Mouse (Mus musculus) brown adipose tissue, adult 24 weeks (tissue): ENCODE data around the gene Abcb6. TPM values are rescaled to one million over a fixed set of nuclear protein-coding genes. Genes with fewer than 3 reads are reported as not detected.

Experiments
- H3K27ac ChIP-seq: fragments of 200-500 bp; replicated peaks from 2 replicates; pipeline ENCODE4 v1.5.1; 2012; ENCODE audit warnings: low read depth, mild to moderate bottlenecking, low read length
- H3K4me1 ChIP-seq: fragments of 200-500 bp; 2 replicates; pipeline ENCODE4 v1.6.1; 2012; ENCODE audit warnings: low read length, mixed read lengths; ENCODE audit not compliant: control insufficient read depth, insufficient read depth, insufficient read length
- H3K4me3 ChIP-seq: fragments of 200-500 bp; 2 replicates; pipeline ENCODE4 v1.5.1; 2012; ENCODE audit warnings: low read depth, mild to moderate bottlenecking, low read length, moderate library complexity; ENCODE audit not compliant: insufficient read depth
- polyA plus RNA-seq: library from polyadenylated mRNA; stranded (reverse); fragments of >200 nt; gene quantifications from 2 replicates; pipeline ENCODE4 v1.2.4, GENCODE M21; 2012; ENCODE audit not compliant: missing spikeins, insufficient read depth, insufficient read length

Gene Abcb6
- polyA plus RNA-seq, 1 experiment = 17.8 TPM

GRCm38 (mm10) chr1:75214442-75214841 lies 34.2 kb upstream of the Abcb6 start:
- Histone ChIP-seq H3K27ac (peak overlapping the region; percentile 26; the same call in 1 of the 2 replicates), H3K4me1 (peaks cover 15% of the 10 kb centered on the region), H3K4me3 (no peak overlapping the region)

GRCm38 (mm10) chr1:75213096-75213495 lies 32.9 kb upstream of the Abcb6 start:
- H3K27ac ChIP-seq = no peak overlapping the region
- H3K4me1 ChIP-seq = peaks cover 19% of the 10 kb centered on the region

GRCm38 (mm10) chr1:75212542-75212941 lies 32.4 kb upstream of the Abcb6 start:
- Histone ChIP-seq H3K4me3 (no peak overlapping the region), H3K4me1 (peaks cover 19% of the 10 kb centered on the region), H3K27ac (no peak overlapping the region)

More at GRCm38 (mm10) chr1:75213096-75213495, 32.9 kb upstream of the Abcb6 start:
- no peak overlapping the region for H3K4me3 ChIP-seq

GRCm38 (mm10) chr1:75211141-75211708 lies 31.0 kb upstream of the Abcb6 start:
- H3K4me3 ChIP-seq = peak overlapping the region; percentile 88
- peak overlapping the region; percentile 72 for H3K27ac ChIP-seq
- H3K4me1 ChIP-seq = peaks cover 19% of the 10 kb centered on the region

DNA sequence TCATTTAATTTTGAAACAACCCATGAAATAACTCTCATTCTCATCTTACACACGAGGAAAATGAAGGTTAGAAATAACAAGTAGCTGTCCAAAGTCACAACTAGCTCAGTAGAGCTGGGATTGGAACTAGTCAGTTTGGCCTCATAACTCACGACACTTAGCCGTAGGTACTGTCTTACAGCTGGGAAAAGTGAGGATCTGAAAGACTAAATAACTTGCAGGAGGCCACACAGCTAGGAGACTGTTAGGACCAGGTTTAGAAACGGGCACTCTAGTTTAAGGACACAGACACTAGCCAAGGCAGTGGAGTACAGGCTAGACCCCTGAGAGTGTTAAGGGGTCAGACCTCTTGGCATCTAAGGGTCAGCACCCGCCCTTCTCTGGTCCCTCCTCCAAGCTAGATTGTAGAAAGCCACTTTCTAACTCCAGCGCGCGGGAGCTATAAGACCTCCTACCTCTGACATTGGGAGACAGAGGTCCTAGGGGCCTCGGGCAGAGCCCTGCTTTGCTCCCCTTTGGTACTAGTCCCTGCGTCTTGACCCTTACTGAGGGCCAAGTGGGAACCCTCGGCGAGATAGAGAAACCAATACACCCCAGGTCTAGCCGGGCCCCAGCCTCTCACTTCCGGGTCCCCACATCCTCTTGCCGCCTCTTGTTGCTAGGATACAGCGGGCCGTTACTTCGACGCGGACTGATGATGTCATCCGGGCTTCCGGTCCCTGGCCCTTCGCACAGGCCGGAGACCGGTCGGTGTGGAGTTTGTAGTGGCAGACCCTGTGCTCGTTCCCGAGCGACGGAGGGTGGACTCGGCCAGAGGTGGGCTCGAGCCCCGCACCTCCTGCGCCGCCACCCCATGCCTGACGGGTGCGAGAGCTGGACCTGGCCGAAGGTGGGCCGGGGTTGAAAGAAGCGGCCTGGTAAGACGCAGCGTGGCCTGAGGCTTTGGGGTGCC lies 30.2 kb upstream of the Abcb6 start, which contains the start of the genes Glb1l and Stk16:
Gene Glb1l (minus strand): TSS at position 678 of the 952 bp plus-strand sequence.
Gene Stk16 (plus strand): TSS at position 703 of the 952 bp plus-strand sequence.
- peak within 1 kb of the TSS; percentile 72 for H3K27ac ChIP-seq

GRCm38 (mm10) chr1:75208967-75209678 lies 28.9 kb upstream of the Abcb6 start:
- no peak overlapping the region; the same call in 1 of the 2 replicates for H3K27ac ChIP-seq
- H3K4me3 ChIP-seq = peak overlapping the region; percentile 60
- H3K4me1 ChIP-seq = peaks cover 13% of the 10 kb centered on the region

More for the DNA sequence above, 30.2 kb upstream of the Abcb6 start, which contains the start of the genes Glb1l and Stk16:
- Histone ChIP-seq H3K4me3 (peak within 1 kb of the TSS; percentile 88), H3K4me1 (peaks cover 13% of the 10 kb centered on the region)

GRCm38 (mm10) chr1:75201236-75201635 lies 21.0 kb upstream of the Abcb6 start:
- Histone ChIP-seq H3K4me3 (no peak overlapping the region), H3K4me1 (no peaks in the 10 kb centered on the region), H3K27ac (no peak overlapping the region)

DNA sequence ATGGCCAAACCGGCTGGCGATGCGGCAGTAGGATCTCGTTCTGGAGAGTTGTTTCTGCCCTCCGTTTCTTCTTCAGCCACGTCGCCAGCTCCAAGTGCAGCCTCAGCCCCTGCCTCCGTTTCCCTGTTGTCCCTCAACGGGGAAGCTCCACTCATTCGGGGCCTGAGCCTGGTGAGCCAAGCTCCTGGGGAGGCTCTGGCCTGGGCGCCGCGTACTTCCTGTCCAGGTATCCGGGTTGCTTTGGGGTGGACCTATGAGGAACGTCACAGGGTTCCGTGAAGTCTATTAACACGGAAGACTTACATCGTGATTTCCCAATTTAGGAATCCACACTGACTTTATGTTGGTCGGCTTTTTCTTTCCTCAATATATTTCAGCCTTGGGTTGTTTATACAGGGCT lies 12.3 kb upstream of the Abcb6 start:
- H3K27ac ChIP-seq = peak overlapping the region; percentile 64
- peak overlapping the region; percentile 82 for H3K4me3 ChIP-seq
- peaks cover 7% of the 10 kb centered on the region; the same call in 1 of the 2 replicates for H3K4me1 ChIP-seq

GRCm38 (mm10) chr1:75191622-75192402 lies 11.6 kb upstream of the Abcb6 start, which contains the start of the genes Ankzf1 and Atg9a:
TSS of gene Ankzf1 (plus strand) at chr1:75192151.
TSS of gene Atg9a (minus strand) at chr1:75192196.
- Histone ChIP-seq H3K4me3 (peak within 1 kb of the TSS; percentile 82), H3K4me1 (peaks cover 7% of the 10 kb centered on the region; the same call in 1 of the 2 replicates), H3K27ac (peak within 1 kb of the TSS; percentile 64)

- Histone ChIP-seq H3K4me3 (peak overlapping the region; percentile 76), H3K27ac (no peak overlapping the region), H3K4me1 (peaks cover 7% of the 10 kb centered on the region; the same call in 1 of the 2 replicates)
Measured at GRCm38 (mm10) chr1:75191258-75191621, 11.0 kb upstream of the Abcb6 start.

- peaks cover 7% of the 10 kb centered on the region; the same call in 1 of the 2 replicates for H3K4me1 ChIP-seq
- H3K27ac ChIP-seq = no peak overlapping the region
- peak overlapping the region; percentile 76 for H3K4me3 ChIP-seq
Measured at GRCm38 (mm10) chr1:75190577-75190976, 10.4 kb upstream of the Abcb6 start.

- Histone ChIP-seq H3K4me3 (no peak overlapping the region), H3K4me1 (peaks cover 4% of the 10 kb centered on the region; the same call in 1 of the 2 replicates), H3K27ac (no peak overlapping the region)
Measured at GRCm38 (mm10) chr1:75187914-75188483, 7.8 kb upstream of the Abcb6 start.

DNA sequence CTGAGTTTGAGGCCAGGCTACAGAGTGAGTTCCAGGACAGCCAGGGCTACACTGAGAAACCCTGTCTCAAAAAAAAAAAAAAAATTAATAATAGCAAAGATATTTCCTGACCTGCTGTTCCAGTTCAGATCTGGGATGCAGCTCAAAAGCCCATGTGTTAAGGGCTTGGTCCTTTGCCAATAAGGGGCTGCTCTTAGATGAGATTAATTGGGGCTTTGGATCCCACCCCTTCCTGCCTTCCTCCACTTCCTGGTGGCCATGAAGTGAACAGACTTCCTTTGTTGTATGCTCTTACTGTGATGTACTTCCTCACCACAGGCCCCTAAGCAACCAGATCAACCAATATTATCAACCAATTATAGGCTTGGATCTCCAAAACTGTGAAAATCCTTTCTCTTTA lies 6.9 kb upstream of the Abcb6 start:
- no peak overlapping the region for H3K27ac ChIP-seq
- H3K4me1 ChIP-seq = peaks cover 4% of the 10 kb centered on the region; the same call in 1 of the 2 replicates
- no peak overlapping the region for H3K4me3 ChIP-seq

GRCm38 (mm10) chr1:75185495-75185894 lies 5.3 kb upstream of the Abcb6 start:
- Histone ChIP-seq H3K27ac (no peak overlapping the region), H3K4me3 (no peak overlapping the region), H3K4me1 (0 out of 2 replicates have a peak, but pooled peaks cover under 1% of the 10 kb centered on the region)
